Mouse (Mus musculus) neural tube, embryonic 11.5 days (tissue): ENCODE measurements around the gene Nppb. TPM values are rescaled to one million over a fixed set of nuclear protein-coding genes. Genes with fewer than 3 reads are reported as not detected.

Experiments used
- ATAC-seq: fragments of 200-750 bp; cut with Nextera tagmentation; 2 replicates; pipeline ENCODE4 v1.8.0; 2017; ENCODE audit warnings: moderate number of reproducible peaks, mild to moderate bottlenecking, moderate TSS enrichment, moderate library complexity; ENCODE audit not compliant: insufficient read depth, low FRiP score, low TSS enrichment
- DNase-seq: peaks from one replicate; pipeline ENCODE4 v3.0.0-alpha.2; 2015; ENCODE audit warnings: low spot score
- H3K27ac ChIP-seq: fragments of 300-500 bp; sonication (generic); 2 replicates; pipeline ENCODE4 v1.5.1; 2014; ENCODE audit warnings: low read depth, mild to moderate bottlenecking, low read length
- H3K27me3 ChIP-seq: fragments of 300-500 bp; sonication (generic); 2 replicates; pipeline ENCODE4 v1.6.1; 2014; ENCODE audit warnings: mild to moderate bottlenecking, low read length, mixed read lengths; ENCODE audit not compliant: control insufficient read depth, insufficient read depth
- H3K36me3 ChIP-seq: fragments of 300-500 bp; sonication (generic); 2 replicates; pipeline ENCODE4 v1.6.1; 2014; ENCODE audit warnings: mild to moderate bottlenecking, low read length, moderate library complexity, mixed read lengths; ENCODE audit not compliant: control insufficient read depth, insufficient read depth
- H3K4me1 ChIP-seq: fragments of 300-500 bp; sonication (generic); 2 replicates; pipeline ENCODE4 v1.6.1; 2014; ENCODE audit warnings: low read length, mixed read lengths; ENCODE audit not compliant: control insufficient read depth, insufficient read depth
- H3K4me2 ChIP-seq: fragments of 300-500 bp; sonication (generic); 2 replicates; pipeline ENCODE4 v1.6.1; 2014; ENCODE audit warnings: low read depth, mild to moderate bottlenecking, moderate library complexity
- H3K4me3 ChIP-seq: fragments of 300-500 bp; sonication (generic); 2 replicates; pipeline ENCODE4 v1.5.1; 2014; ENCODE audit warnings: low read depth, low read length
- H3K9ac ChIP-seq: fragments of 300-500 bp; sonication (generic); 2 replicates; pipeline ENCODE4 v1.6.1; 2014; ENCODE audit warnings: mild to moderate bottlenecking, low read length
- H3K9me3 ChIP-seq: fragments of 300-500 bp; sonication (generic); 2 replicates; pipeline ENCODE4 v1.6.1; 2016; ENCODE audit warnings: low read length; ENCODE audit not compliant: control insufficient read depth
- WGBS: fragments of 180-500 bp; shearing (Covaris S2); extraction: QIAGEN DNeasy Blood & Tissue Kit; methylation state at CpG from one replicate; pipeline ENCODE4 v1.1.7; 2014; 5-methylcytosine and 5-hydroxymethylcytosine counted together
- polyA plus RNA-seq: library from polyadenylated mRNA; unstranded; fragments of >200 nt; fragmentation: Nextera tagmentation; extraction: Ambion mirVana; gene quantifications from 2 replicates; pipeline ENCODE4 v1.2.1, GENCODE M21; 2014

Nppb gene
- polyA plus RNA-seq, 1 experiment from 2014 or later, result 0.72 TPM

DNA sequence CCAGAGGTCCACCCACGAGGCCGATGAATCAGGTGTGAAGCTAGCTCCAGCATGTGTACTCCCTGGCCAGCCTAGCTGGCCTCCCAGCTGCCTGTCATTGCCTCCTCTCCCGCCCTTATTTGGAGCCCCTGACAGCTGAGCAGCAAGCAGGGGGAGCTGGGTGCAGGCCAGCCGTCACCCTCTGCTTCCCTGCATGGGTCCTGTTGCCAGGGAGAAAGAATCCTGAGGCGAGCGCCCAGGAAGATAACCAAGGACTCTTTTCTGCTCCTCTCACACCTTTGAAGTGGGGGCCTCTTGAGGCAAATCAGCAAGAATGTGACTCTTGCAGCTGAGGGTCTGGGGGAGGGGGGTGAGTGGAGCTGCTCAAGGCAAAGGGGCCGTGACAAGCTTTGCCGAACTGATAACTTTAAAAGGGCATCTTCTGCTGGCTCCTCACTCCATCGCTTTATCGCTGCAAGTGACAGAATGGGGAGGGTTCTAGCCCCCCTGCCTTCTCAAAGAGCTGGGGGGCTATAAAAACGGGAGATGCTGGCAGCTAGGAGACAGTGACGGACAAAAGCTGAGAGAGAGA is 14.7 kb downstream of the Nppb start, which contains the start of gene Nppa:
Nppa (plus strand) TSS at position 521 of the 571 bp plus-strand sequence.
- H3K9me3 ChIP-seq, result no peaks in the 10 kb centered on the region
- no peak within 1 kb of the TSS for H3K27ac ChIP-seq
- no peak within 1 kb of the TSS for H3K4me3 ChIP-seq
- H3K4me2 ChIP-seq, result no peak within 1 kb of the TSS
- no peaks in the 10 kb centered on the region for H3K27me3 ChIP-seq
- H3K36me3 ChIP-seq, result peaks cover 4% of the 10 kb centered on the region
- no peaks in the 10 kb centered on the region for H3K4me1 ChIP-seq
- ATAC-seq (0 out of 2 replicates have a peak, but pooled peaks have one; percentile 10), DNase-seq (no peak)
- 29% methylated on average over 12 of the region's 12 CpGs for WGBS
- H3K9ac ChIP-seq, result no peak within 1 kb of the TSS

- Histone ChIP-seq H3K27ac (no peak overlapping the region), H3K36me3 (peaks cover 6% of the 10 kb centered on the region), H3K4me2 (no peak overlapping the region), H3K9me3 (no peaks in the 10 kb centered on the region), H3K4me1 (no peaks in the 10 kb centered on the region), H3K9ac (no peak overlapping the region), H3K27me3 (no peaks in the 10 kb centered on the region), H3K4me3 (no peak overlapping the region)
- DNase-seq (no peak), ATAC-seq (no peak)
- 79% methylated on average over 17 of the region's 17 CpGs for WGBS
These were observed 15.6 kb downstream of the Nppb start for GRCm38 (mm10) chr4:148001013-148001789.

- H3K36me3 ChIP-seq, result peaks cover 8% of the 10 kb centered on the region
- ATAC-seq (no peak), DNase-seq (no peak)
- H3K4me1 ChIP-seq, result no peaks in the 10 kb centered on the region
- H3K9ac ChIP-seq, result no peak overlapping the region
- H3K4me2 ChIP-seq, result no peak overlapping the region
- H3K9me3 ChIP-seq, result no peaks in the 10 kb centered on the region
- H3K27ac ChIP-seq, result no peak overlapping the region
- H3K4me3 ChIP-seq, result no peak overlapping the region
- 49% methylated on average over 8 of the region's 8 CpGs for WGBS
- H3K27me3 ChIP-seq, result no peaks in the 10 kb centered on the region
These were observed 16.3 kb downstream of the Nppb start for GRCm38 (mm10) chr4:148001866-148002265.

- Histone ChIP-seq H3K4me1 (no peaks in the 10 kb centered on the region), H3K9me3 (no peaks in the 10 kb centered on the region), H3K4me3 (no peak overlapping the region), H3K9ac (no peak overlapping the region), H3K27me3 (no peaks in the 10 kb centered on the region), H3K4me2 (no peak overlapping the region), H3K27ac (no peak overlapping the region), H3K36me3 (peaks cover 16% of the 10 kb centered on the region)
- ATAC-seq (no peak), DNase-seq (no peak)
- 87% methylated on average over 7 of the region's 7 CpGs for WGBS
These were observed 18.8 kb downstream of the Nppb start for GRCm38 (mm10) chr4:148004361-148004760.

DNA sequence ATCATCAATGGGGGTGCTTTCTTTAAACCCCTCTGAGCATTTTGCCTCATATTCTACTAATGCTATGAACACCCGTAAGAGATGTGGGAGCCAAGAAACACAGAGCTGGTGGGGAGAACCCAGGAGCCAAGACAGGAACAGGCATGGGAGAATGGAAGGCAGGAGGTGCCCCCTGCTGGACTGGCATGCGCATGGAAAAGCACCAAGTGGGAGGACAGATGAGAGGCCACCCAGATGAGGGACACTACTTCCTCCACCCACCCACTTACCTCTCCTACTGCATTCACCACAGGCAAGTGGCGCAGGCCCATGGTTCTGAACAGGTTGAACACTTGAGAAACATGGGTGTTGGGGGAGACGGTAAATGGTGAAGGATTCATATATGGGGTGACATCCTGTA is 22.8 kb downstream of the Nppb start:
- DNase-seq (peak; percentile 41), ATAC-seq (no peak)
- Histone ChIP-seq H3K4me3 (no peak overlapping the region), H3K27me3 (no peaks in the 10 kb centered on the region), H3K36me3 (peaks cover 40% of the 10 kb centered on the region), H3K9ac (no peak overlapping the region), H3K4me1 (no peaks in the 10 kb centered on the region), H3K4me2 (no peak overlapping the region), H3K9me3 (no peaks in the 10 kb centered on the region), H3K27ac (no peak overlapping the region)
- WGBS, result 87% methylated on average over 4 of the region's 4 CpGs

GRCm38 (mm10) chr4:148009641-148010040 is 24.1 kb downstream of the Nppb start:
- Histone ChIP-seq H3K4me1 (no peaks in the 10 kb centered on the region), H3K4me2 (no peak overlapping the region), H3K36me3 (peaks cover 45% of the 10 kb centered on the region), H3K9me3 (no peaks in the 10 kb centered on the region), H3K27me3 (no peaks in the 10 kb centered on the region), H3K4me3 (no peak overlapping the region), H3K9ac (no peak overlapping the region), H3K27ac (no peak overlapping the region)
- ATAC-seq, result no peak
- DNase-seq, result no peak
- WGBS, result 100% methylated on average over 2 of the region's 2 CpGs

DNA sequence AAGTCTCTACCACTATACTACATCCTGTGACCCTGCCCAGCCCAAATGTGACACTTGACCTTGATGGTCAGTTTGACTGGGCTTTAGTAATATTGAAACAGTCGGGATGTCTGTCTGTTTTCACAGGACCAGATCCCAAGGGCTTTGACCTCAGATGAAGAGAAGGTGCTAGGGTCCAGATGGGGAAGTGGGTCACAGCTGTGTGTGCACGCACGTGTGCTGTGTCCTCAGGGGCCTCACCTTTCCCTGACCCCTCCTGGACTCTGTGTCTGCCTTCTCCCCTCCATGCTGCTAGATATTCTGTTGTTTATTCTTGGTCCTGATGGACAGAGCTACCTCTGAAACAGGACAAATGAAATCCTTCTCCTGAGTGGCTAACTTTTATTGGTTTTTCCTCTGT is 25.7 kb downstream of the Nppb start:
- ATAC-seq (no peak), DNase-seq (no peak)
- WGBS, result 82% methylated on average over 3 of the region's 3 CpGs
- Histone ChIP-seq H3K9ac (no peak overlapping the region), H3K4me1 (no peaks in the 10 kb centered on the region), H3K4me3 (no peak overlapping the region), H3K27ac (no peak overlapping the region), H3K4me2 (no peak overlapping the region), H3K27me3 (no peaks in the 10 kb centered on the region), H3K36me3 (peaks cover 46% of the 10 kb centered on the region), H3K9me3 (no peaks in the 10 kb centered on the region)

- H3K27ac ChIP-seq, result no peak overlapping the region
- no peak for DNase-seq
- no peak overlapping the region for H3K4me2 ChIP-seq
- no peak overlapping the region for H3K4me3 ChIP-seq
- H3K36me3 ChIP-seq, result peaks cover 49% of the 10 kb centered on the region
- H3K9me3 ChIP-seq, result no peaks in the 10 kb centered on the region
- 93% methylated on average over 4 of the region's 4 CpGs for WGBS
- no peak for ATAC-seq
- no peaks in the 10 kb centered on the region for H3K27me3 ChIP-seq
- no peak overlapping the region for H3K9ac ChIP-seq
- H3K4me1 ChIP-seq, result no peaks in the 10 kb centered on the region
These were observed 26.6 kb downstream of the Nppb start for GRCm38 (mm10) chr4:148012216-148012615.

DNA sequence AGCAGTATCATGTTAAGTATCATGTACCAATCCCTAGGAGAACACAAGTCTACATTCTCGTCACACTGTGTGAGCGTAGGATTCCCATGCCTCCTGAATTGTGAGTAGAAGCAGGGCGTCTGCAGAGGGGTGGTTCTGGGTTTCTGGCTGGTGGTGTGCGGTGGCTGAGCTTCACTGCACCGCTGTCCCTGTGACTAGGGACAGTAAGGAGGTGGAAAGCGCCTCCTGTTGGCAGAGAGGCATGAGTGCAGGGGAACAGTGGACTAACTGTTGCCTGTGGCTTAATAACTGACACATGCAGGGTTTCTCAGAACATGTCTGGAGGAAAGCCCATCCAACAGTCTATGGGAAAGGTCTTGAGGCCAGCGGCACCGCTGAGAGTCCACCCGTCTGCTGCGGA is 29.8 kb downstream of the Nppb start:
- DNase-seq (no peak), ATAC-seq (no peak)
- Histone ChIP-seq H3K4me3 (no peak overlapping the region), H3K4me1 (no peaks in the 10 kb centered on the region), H3K9ac (no peak overlapping the region), H3K4me2 (no peak overlapping the region), H3K27ac (no peak overlapping the region), H3K9me3 (no peaks in the 10 kb centered on the region), H3K27me3 (no peaks in the 10 kb centered on the region), H3K36me3 (peaks cover 53% of the 10 kb centered on the region)
- WGBS, result 82% methylated on average over 10 of the region's 10 CpGs
